Mouse (Mus musculus): ENCODE measurements at regions not wholly inside any gene's neighbourhood (a gene's known extent, or its start where the extent isn't known, plus 50 kb on each side); places are given as distances from the start of the nearest gene placed in this dataset.
"Not testable (repeated sequence)": the region's sequence is repeated elsewhere in the genome, so short reads cannot be mapped to it uniquely, and the experiment has no call there.

GRCm38 (mm10) chr2:108764703-108765102, 515.8 kb upstream of the Kif18a start:
- DNase-seq (ENCODE audit: low read depth), result no peak

DNA sequence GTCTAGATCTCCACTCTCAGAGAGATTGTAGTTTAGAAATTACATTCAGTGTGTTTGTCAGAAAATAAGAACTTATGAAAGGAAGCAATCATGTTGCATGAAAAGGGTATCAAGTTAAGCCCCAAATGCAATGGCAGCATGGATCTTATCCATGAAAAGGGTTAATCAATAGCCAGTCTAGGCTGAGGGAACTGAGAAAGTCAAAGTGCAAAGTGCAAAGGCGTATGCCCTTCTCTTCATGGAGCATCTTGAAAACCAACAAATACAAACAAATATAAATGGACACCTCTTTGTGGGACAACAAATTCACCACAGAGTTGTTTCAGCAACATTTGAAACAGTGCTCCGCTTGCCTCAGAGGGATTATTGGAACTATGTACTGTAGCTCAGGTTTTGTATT, 514.1 kb upstream of the Kif18a start:
- DNase-seq (ENCODE audit: low read depth), result no peak

DNA sequence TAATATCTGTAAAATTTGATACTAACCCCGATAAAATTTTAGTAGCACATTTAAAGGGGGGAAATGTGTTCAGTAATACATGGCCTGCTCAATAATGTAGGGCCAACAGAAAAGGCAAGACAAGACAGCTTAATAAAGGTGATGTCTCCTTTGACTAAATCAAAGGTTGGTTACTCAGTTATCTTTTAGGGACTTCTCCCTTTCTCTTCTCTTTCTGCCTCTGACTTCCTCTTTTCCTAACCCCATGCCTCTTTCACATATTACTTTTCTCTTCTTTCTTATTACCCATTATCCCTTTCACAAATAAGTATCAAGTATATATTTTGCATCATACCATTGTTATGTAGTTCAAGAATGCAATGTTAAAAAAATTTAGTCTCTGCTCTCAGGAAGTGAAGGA, 510.2 kb upstream of the Kif18a start:
- DNase-seq (ENCODE audit: low read depth), result no peak

- no peak for DNase-seq (ENCODE audit: low read depth)
These were observed 497.1 kb upstream of the Kif18a start for GRCm38 (mm10) chr2:108783457-108783856.

DNA sequence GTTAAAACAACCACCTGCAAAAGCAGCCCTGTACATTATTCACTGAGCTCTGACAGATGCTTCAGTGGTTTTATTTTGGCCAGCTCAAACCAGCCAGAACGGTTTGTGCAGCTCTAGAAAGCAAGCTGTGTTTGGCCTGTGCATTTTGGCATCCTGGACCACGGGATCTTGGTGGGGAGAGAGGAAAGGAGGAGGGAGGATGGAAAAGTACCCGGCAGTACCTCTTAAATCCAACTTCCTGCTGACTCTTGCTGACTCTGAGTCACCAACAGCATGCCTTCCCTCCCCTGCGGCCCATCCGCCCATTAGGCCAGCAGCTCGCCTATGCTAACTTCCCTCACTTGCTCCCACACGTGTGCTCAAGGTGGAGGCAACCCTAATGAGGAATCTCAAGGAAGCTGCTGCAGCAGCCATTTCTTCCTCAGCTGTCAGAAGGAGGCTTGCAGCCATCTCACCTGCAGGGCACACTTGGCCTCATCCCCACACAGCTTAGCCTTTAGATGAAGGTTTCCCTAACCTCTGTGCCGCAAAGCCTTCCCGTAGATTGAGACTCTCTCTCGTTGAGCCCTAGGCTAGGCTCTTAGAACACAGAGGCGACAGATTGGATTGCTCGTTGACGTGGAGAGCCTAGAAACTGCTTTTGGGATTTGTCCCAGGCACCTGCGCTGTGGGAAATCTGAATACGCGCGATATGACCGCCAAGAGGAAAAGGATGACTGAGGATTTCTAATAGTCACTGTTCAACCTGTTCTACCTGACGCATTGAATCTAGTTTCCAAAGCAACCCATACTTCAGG, 495.2 kb upstream of the Kif18a start:
- DNase-seq (ENCODE audit: low read depth), result no peak

DNA sequence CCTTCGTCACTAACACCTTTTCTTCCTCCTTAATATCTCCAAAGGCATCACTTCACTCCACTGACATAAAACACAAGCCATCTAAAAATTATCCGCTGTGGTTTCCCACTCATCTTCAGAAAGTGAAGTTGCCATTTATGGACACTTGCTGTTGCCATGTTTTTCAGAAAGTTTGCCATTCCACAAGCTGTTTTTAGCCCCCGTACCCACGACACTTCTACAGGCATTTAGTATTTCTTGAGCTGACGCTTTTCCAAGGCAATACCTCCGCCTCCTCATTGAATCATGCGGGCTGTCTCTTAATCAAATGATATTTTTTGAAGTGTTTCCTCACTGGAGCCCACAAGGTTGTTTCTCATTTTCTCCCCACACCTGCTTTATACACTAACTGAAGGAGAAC, 491.4 kb upstream of the Kif18a start:
- no peak for DNase-seq (ENCODE audit: low read depth)

DNA sequence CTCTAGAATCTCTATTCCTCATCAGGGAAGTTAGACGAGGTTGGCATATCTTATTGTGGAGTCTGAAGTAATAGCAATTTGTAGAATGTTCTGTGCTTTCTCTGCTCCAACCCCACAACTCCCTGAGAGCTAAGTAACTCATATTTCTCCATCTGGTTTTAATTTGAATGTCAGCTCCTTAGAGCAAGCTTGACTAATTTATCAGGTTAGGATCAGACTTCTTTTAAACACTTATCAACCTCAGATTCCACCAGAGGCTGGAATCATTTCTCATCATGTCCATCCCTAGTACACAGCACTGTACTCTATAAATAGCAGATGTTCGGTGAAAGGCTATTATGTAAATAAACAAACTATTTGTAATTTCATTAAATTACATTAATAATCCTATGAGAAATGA, 485.4 kb upstream of the Kif18a start:
- no peak for DNase-seq (ENCODE audit: low read depth)

DNA sequence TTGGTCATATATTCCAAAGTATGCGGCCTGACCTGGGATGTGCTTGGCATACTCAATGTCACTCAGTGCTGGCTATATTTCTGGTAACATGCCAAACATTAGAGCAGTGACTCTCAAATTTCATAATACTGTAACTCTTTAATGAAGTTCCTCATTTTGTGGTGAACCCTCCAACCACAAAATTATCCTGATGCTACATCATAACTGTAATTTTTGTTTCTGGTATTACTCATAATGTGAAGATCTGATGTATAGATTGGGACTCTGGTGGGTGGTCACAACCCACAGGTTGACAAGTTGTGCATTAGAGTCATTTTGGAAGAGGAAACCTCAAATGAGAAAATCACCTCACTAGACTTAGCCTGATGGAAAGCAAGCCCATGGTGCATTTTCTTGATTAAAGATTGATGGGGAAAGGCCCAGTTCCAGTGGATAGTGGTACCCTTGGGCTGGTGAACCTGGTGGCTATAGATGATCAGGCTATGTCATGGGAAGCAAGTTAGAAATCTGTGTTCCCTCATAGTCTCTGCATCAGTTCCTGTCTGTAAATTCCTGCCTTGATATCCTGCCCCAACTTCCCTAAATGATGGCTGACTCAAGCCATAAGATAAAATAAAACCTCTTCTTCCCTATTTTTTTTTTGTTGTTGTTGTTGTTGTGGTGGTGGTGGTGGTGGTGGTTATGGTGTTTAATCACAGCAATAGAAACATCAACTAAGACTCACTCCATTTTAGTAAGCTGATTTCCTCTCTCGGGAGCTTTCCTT, 483.5 kb upstream of the Kif18a start:
- no peak for DNase-seq (ENCODE audit: low read depth)

DNA sequence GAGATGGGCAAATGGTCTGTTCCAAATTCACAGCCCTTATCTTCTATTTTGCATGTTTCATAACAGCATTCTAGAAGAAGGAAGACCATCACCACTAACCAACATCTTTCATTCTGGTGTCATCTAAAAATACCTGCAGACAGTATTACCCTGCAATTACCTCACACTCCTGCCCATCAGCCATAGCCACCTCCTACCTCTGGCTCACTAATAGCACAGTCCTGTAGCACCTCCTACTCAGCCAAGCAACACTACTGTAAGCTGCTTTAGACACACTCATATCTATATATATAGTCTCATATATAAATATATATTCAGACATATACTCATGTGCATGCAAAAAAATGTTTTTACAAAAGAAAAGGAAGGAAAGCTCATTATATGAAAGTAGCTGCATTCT, 468.2 kb upstream of the Kif18a start:
- no peak for DNase-seq (ENCODE audit: low read depth)

DNA sequence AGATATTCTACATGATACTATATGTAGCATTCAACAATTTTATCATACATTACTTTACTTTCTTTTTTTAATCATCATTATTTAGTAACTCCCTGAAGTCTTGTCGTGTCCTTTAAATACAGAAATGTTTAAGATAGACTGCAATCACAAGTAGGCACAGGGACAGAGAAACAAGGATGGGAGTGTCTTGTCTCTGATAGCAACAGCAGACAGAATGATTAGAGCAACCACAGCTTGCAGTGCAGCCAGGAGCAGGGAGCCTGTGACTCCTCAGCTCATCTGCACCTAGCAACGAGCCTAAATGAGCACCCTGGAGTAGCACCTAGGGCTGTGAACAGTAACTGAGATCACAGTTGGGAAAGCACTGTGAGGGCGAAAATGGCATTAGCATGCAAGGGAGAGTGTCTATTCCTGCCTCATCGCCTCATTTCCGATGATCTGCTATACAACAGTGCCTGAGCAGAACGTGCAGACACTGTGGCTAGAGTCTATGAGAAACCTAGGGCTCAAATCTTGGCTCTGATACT, 467.4 kb upstream of the Kif18a start:
- DNase-seq (ENCODE audit: low read depth), result no peak

GRCm38 (mm10) chr2:108816579-108816978, 464.0 kb upstream of the Kif18a start:
- DNase-seq (ENCODE audit: low read depth), result no peak

- no peak for DNase-seq (ENCODE audit: low read depth)
These were observed 456.5 kb upstream of the Kif18a start for GRCm38 (mm10) chr2:108824025-108824424.

DNA sequence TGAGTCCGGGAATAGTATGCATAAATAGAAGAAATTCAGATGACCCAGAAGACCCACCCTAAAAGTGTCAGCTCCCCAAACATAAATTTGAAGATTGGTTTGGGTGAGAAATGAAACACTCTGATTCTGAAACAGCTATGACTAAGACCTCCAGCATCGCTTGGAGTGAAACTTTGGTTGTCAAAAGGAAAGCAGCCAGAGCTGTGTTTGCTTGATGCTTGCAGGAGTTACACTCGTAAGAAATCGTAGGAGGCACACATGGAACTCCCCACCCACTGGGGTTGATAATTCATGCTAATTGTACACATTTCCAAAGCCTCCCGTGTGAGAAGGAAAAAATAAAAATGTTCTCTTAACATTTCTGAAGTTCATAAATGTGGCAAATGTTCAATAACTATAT, 454.6 kb upstream of the Kif18a start:
- no peak for DNase-seq (ENCODE audit: low read depth)

DNA sequence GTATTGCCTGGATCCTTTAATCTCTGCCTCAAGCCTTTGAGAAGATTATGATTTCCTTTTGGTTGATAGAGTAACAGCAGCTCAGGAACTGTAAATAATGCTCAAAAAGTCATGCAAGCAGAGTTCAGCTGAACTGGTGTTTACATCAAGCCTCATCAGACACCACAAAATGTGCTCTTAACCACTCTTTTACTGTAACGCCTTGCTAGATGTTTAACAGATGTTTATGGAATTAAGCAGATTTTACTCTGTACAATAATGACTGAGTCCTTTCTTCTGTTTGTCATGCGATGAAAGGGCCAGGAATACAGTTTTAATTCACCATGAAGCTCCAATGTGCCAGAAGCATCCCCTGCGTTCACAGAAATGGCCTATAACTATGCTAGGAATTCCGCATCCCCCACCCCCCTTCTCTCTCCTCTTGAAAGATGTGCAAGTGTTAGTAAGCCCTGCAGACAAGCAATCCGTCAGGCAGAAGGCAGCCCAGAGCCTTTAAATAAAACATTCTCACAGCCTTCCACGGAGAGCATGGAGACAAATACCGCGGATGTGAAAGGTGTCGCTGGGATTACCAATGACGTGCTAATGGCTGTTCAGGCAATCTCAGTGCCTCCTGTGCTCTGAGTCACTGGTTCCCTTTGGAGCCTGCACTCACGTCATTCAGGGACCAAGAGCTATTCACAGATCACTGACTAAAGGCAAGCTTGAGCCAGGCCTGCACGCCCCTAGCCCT, 453.3 kb upstream of the Kif18a start:
- no peak for DNase-seq (ENCODE audit: low read depth)

DNA sequence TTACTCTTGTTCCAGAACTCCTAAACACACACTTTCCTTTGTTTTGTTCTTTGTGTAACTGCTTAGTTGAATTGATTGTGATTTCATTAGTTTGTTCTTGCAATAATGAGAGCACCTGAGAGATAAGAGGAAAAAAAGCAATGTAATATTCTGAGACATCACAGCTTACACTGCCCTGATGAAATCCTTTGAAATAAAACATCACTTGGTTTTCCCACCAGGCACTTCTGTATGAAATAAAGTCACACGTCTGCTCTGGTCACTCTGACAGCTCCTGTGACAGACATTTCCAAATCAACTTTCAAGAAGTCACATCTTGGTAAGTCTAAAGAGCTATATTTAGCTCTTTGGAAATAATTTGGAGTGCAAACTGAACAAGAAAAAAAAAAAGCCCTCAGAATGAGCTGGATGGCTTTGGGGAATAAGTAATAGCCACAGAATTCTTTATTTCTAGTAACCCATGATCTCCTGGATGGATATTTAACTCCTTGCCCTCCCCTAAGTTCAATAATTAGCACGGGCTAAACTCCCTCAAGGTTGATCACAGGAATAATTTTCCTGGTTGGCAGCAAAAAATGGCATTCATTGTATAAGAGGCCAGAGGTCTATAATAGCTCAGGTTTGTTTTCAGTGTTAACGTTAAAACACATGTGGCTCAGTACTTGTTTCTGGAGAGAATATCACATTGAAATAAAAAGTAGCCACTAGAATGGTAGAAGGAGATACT, 452.4 kb upstream of the Kif18a start:
- DNase-seq (ENCODE audit: low read depth), result no peak

GRCm38 (mm10) chr2:108843855-108844254, 436.7 kb upstream of the Kif18a start:
- DNase-seq (ENCODE audit: low read depth), result not testable (repeated sequence)

GRCm38 (mm10) chr2:108848051-108848450, 432.5 kb upstream of the Kif18a start:
- no peak for DNase-seq (ENCODE audit: low read depth)

DNA sequence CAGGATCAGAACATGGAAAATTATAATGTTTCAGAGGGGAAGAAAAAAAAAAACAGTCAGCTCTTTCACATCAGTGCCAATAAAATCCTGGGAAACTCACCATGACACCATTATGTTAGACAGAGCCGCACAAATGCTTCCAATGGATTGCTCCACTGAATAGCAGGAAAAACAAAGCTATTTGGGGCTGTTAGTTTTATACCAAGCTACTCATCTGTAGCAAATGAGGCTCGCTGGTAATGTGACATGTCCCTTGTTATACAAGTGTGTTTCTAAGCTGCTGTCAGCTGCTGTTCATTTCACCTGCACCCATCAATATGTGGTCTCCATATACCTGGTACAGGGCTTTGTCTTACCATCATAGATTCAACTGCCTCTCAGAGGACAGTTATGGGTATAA, 426.1 kb upstream of the Kif18a start:
- DNase-seq (ENCODE audit: low read depth), result no peak

DNA sequence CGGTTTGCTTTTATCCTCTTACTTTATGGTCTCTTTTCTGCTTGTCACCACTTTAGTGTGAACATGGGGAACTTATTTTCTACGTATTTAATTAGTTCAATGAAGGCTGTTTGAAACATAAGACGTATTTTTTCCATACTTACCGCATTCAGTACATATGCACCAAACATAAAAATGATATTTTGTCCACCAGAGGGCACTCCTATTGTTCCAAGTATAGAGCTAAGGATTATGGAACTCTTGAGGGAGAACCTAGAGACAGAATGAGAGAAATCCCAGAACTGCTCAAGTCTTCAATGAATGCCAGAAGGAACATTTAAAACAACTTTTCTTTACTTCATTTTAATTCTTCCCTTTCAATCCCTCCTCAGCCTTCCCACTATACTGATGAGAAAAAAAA, 403.4 kb upstream of the Kif18a start:
- no peak for DNase-seq (ENCODE audit: low read depth)

- no peak for DNase-seq (ENCODE audit: low read depth)
These were observed 402.9 kb upstream of the Kif18a start for GRCm38 (mm10) chr2:108877676-108878075.

GRCm38 (mm10) chr2:108904121-108904733, 376.3 kb upstream of the Kif18a start:
- DNase-seq (ENCODE audit: low read depth), result no peak

- DNase-seq (ENCODE audit: low read depth), result no peak
These were observed 367.0 kb upstream of the Kif18a start for GRCm38 (mm10) chr2:108913555-108913954.

Data from induced T-regulatory cell, adult 2 months (primary cell).